Mouse (Mus musculus) olfactory bulb, adult 2 months (tissue): ENCODE results near the gene Rbks.

ENCODE experiments used
- CTCF ChIP-seq: fragments of 200-500 bp; IDR thresholded peaks from 2 replicates; pipeline ENCODE4 v1.5.1; 2012; ENCODE audit warnings: low read depth, mild to moderate bottlenecking, low read length, moderate library complexity; ENCODE audit not compliant: insufficient read depth
- POLR2A ChIP-seq: fragments of 200-500 bp; IDR thresholded peaks from 2 replicates; pipeline ENCODE4 v1.6.1; 2012; ENCODE audit warnings: mild to moderate bottlenecking, low read depth, low read length, moderate library complexity; ENCODE audit not compliant: insufficient read depth

GRCm38 (mm10) chr5:31671137-31671536 is 26.3 kb downstream of the Rbks start:
- TF ChIP-seq CTCF: no peak
- no peak for TF ChIP-seq POLR2A
